Mouse (Mus musculus): ENCODE measurements around the gene Xkrx. TPM values are rescaled to one million over a fixed set of nuclear protein-coding genes. Genes with fewer than 3 reads are reported as not detected.

Gene Xkrx
- polyA plus RNA-seq, 1 experiment, result 1.7 TPM

- no peak for DNase-seq
- Histone ChIP-seq H3K27ac (ENCODE audit: insufficient read depth, low read length) (no peak overlapping the region), H3K27me3 (ENCODE audit: control insufficient read depth, insufficient read depth, low read length) (no peaks in the 10 kb centered on the region), H3K4me1 (ENCODE audit: control insufficient read depth, insufficient read depth, low read length) (no peaks in the 10 kb centered on the region), H3K4me3 (replicated peaks; ENCODE audit: insufficient read depth, low read depth, low read length) (no peak overlapping the region)
- 74% methylated on average over 3 of the region's 3 CpGs for WGBS
- TF ChIP-seq POLR2A (IDR thresholded peaks at IDR 0.05; ENCODE audit: borderline replicate concordance, insufficient read depth, low read length) (no peak), CTCF (IDR thresholded peaks at IDR 0.05; ENCODE audit: borderline replicate concordance, insufficient read depth, low read depth, low read length) (no peak)
Measured at GRCm38 (mm10) chrX:134116417-134116816, 45.5 kb downstream of the Xkrx start.

DNA sequence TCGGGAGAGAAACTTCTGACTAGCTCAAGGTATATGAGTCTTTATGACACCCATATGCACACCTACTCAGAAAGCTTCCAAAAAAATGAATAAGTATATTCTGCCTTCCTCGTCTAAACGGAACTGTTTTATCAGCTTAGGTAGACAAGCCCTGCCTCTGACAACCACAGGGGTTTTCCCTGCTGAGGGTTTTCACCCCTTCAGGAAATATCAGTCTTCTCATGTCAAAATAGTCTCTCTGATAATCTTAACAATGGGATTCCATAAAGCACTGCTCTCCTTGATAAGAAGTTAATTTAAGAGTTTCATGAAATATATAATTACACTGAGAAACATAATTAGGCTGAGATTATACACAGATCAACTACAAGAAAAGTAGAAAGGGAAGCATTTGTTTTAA lies 50.1 kb downstream of the Xkrx start:
- Histone ChIP-seq H3K4me1 (ENCODE audit: control insufficient read depth, insufficient read depth, low read length) (no peaks in the 10 kb centered on the region), H3K27ac (ENCODE audit: insufficient read depth, low read length) (no peak overlapping the region), H3K27me3 (ENCODE audit: control insufficient read depth, insufficient read depth, low read length) (no peaks in the 10 kb centered on the region), H3K4me3 (replicated peaks; ENCODE audit: insufficient read depth, low read depth, low read length) (no peak overlapping the region)
- WGBS, result 79% methylated on average over 3 of the region's 3 CpGs
- no peak for TF ChIP-seq CTCF (IDR thresholded peaks at IDR 0.05; ENCODE audit: borderline replicate concordance, insufficient read depth, low read depth, low read length)
- no peak for TF ChIP-seq POLR2A (IDR thresholded peaks at IDR 0.05; ENCODE audit: borderline replicate concordance, insufficient read depth, low read length)
- no peak for DNase-seq

DNA sequence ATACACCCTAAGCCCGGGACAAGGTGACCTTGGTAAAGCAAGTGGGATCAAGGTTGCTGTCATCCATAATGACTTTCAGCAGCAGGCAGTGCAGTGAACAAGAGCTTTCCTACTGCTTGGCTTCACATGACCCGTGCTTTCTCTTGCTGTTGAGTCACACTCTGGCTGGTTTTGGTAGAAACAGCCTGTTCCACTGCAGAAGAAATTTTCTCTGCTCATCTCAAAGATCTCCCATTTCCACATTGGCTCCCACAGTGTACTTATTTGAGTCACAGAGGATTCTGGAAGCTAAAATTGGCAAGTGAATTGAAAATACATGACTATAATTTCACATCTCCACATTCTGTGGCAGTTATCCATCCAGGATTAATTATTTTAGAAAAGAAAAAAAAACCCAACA lies 59.2 kb downstream of the Xkrx start:
- Histone ChIP-seq H3K27me3 (ENCODE audit: control insufficient read depth, insufficient read depth, low read length) (no peaks in the 10 kb centered on the region), H3K4me3 (replicated peaks; ENCODE audit: insufficient read depth, low read depth, low read length) (no peak overlapping the region), H3K4me1 (ENCODE audit: control insufficient read depth, insufficient read depth, low read length) (no peaks in the 10 kb centered on the region), H3K27ac (ENCODE audit: insufficient read depth, low read length) (no peak overlapping the region)
- WGBS, result 72% methylated on average over 2 of the region's 2 CpGs
- DNase-seq, result no peak
- no peak for TF ChIP-seq POLR2A (IDR thresholded peaks at IDR 0.05; ENCODE audit: borderline replicate concordance, insufficient read depth, low read length)
- TF ChIP-seq CTCF (IDR thresholded peaks at IDR 0.05; ENCODE audit: borderline replicate concordance, insufficient read depth, low read depth, low read length), result no peak

Other genes starting within 250 kb of the Xkrx start
- 0.38 and 0.39 TPM in 2 replicates for gene Sytl4, start 180.3 kb downstream of the Xkrx start, polyA plus RNA-seq (2012; rRNA removed)
- gene Cstf2, start 102.9 kb downstream of the Xkrx start, polyA plus RNA-seq (2012; rRNA removed), result 106 and 109 TPM in 2 replicates
- not detected in 2 replicates for gene Arl13a, start 25.4 kb upstream of the Xkrx start, polyA plus RNA-seq (2012; rRNA removed)
- 0.05 and 0.10 TPM in 2 replicates for gene Nox1, start 59.9 kb upstream of the Xkrx start, polyA plus RNA-seq (2012; rRNA removed)
- gene Trmt2b, start 114.9 kb upstream of the Xkrx start, polyA plus RNA-seq (2012; rRNA removed), result 20.3 and 20.8 TPM in 2 replicates
- gene Tmem35a, start 133.1 kb upstream of the Xkrx start, polyA plus RNA-seq (2012; rRNA removed), result 58.5 and 64.8 TPM in 2 replicates
- 0.38 and 0.47 TPM in 2 replicates for gene Cenpi, start 146.0 kb upstream of the Xkrx start, polyA plus RNA-seq (2012; rRNA removed)
- gene Drp2, start 242.5 kb upstream of the Xkrx start, polyA plus RNA-seq (2012; rRNA removed), result 12.8 and 14.0 TPM in 2 replicates

Measured in cerebellum, adult 2 months (tissue).